In genomic region chr2:38375606-38376304, GRCm38 (mm10) we compare ENCODE assay signal across 8 mouse cellular contexts. TPM values are rescaled to one million over a fixed set of nuclear protein-coding genes. Genes with fewer than 3 reads are reported as not detected.
A peak's percentile ranks its signal among the peaks of the same experiment; 100 is the strongest.
DNase-seq lines count a peak whose midpoint lies in the region; ATAC-seq lines count a peak whose summit lies in the region.

No protein-coding gene starts in this region.

- no peak overlapping the region for H3K9ac ChIP-seq in forebrain, embryonic 15.5 days (replicated peaks)
- peak overlapping the region; percentile 50; the same call in 1 of the 2 replicates for H3K9ac ChIP-seq in limb, embryonic 13.5 days

- 3% methylated on average over 20 of the region's 20 CpGs for WGBS in forebrain, embryonic 15.5 days
- WGBS in limb, embryonic 13.5 days, result 4% methylated on average over 20 of the region's 20 CpGs

- H3K4me3 ChIP-seq in forebrain, embryonic 15.5 days, result 0 out of 2 replicates have a peak overlapping the region, but pooled peaks have one; percentile 11
- H3K4me3 ChIP-seq in limb, embryonic 13.5 days, result 0 out of 2 replicates have a peak overlapping the region, but pooled peaks have one; percentile 16

- H3K4me2 ChIP-seq in forebrain, embryonic 15.5 days (replicated peaks), result peak overlapping the region; percentile 42
- H3K4me2 ChIP-seq in limb, embryonic 13.5 days (replicated peaks), result peak overlapping the region; percentile 56

- H3K36me3 ChIP-seq in forebrain, embryonic 15.5 days, result no peaks in the 10 kb centered on the region; the same call in 1 of the 2 replicates
- no peaks in the 10 kb centered on the region for H3K36me3 ChIP-seq in limb, embryonic 13.5 days

- H3K4me1 ChIP-seq in forebrain, embryonic 15.5 days, result peaks cover 16% of the 10 kb centered on the region
- H3K4me1 ChIP-seq in limb, embryonic 13.5 days, result peaks cover 29% of the 10 kb centered on the region

- H3K27ac ChIP-seq in forebrain, embryonic 15.5 days (replicated peaks), result no peak overlapping the region
- H3K27ac ChIP-seq in limb, embryonic 13.5 days, result no peak overlapping the region

- no peaks in the 10 kb centered on the region for H3K9me3 ChIP-seq in forebrain, embryonic 15.5 days
- no peaks in the 10 kb centered on the region for H3K9me3 ChIP-seq in limb, embryonic 13.5 days

- DNase-seq in right cerebral cortex, postnatal 10 days (ENCODE audit: low spot score in 2 of 2), result peak; percentile 37 to 65
- DNase-seq in right cerebral cortex, adult 2 months (ENCODE audit: low spot score in 2 of 2), result no peak
- peak; percentile 37 for DNase-seq in c-Kit-positive CD71-positive TER-119-positive erythroid progenitor cells, embryonic 14.5 days (ENCODE audit: low spot score)
- DNase-seq in heart, postnatal 4 days, result peak; percentile 79
- DNase-seq in naive thymus-derived CD4-positive, alpha-beta T cell, adult 2 months (ENCODE audit: low read depth), result peak; percentile 68
- DNase-seq in thymus, postnatal 14 days, result peak; percentile 73

- ATAC-seq in forebrain, embryonic 15.5 days (replicated peaks), result peak; percentile 53; the same call in 1 of the 2 replicates
- peak; percentile 31; the same call in 1 of the 2 replicates for ATAC-seq in limb, embryonic 13.5 days (ENCODE audit: low FRiP score, low read depth)

- 0 out of 2 replicates have a peak, but pooled peaks cover 3% of the 10 kb centered on the region for H3K27me3 ChIP-seq in forebrain, embryonic 15.5 days
- peaks cover 55% of the 10 kb centered on the region for H3K27me3 ChIP-seq in limb, embryonic 13.5 days

RNA-seq across cellular contexts. Expression of gene Lhx2, which starts 36.7 kb away (rescaled TPM):
- 91.0 and 111 TPM in 2 replicates for polyA plus RNA-seq in forebrain, embryonic 15.5 days (2015; fragmentation: Nextera tagmentation; extraction: Ambion mirVana)
- total RNA-seq in heart, postnatal 4 days (2021), result 1 to 10 TPM in 1 of 2 experiments, under 1 TPM in 1; 0.29 to 1.2 TPM
- 15.4 and 17.4 TPM in 2 replicates for polyA plus RNA-seq in limb, embryonic 13.5 days (2015; fragmentation: Nextera tagmentation; extraction: Ambion mirVana)

Comparison
In these comparisons a context has a peak if more than half of its experiments do, and no peak if none do; other contexts are left out.
1. DNase-seq: peak in right cerebral cortex, postnatal 10 days (2 of 2), c-Kit-positive CD71-positive TER-119-positive erythroid progenitor cells, embryonic 14.5 days (single experiment), heart, postnatal 4 days (single experiment), naive thymus-derived CD4-positive, alpha-beta T cell, adult 2 months (single experiment) and thymus, postnatal 14 days (single experiment); none in right cerebral cortex, adult 2 months (0 of 2).